Mouse (Mus musculus) left cerebral cortex, adult 18-20 months (tissue): Measurements from ENCODE around the gene Dennd5b. TPM values are rescaled to one million over a fixed set of nuclear protein-coding genes. Genes with fewer than 3 reads are reported as not detected.

Experiments used
- DNase-seq, 2 experiments: peaks; one replicate each; pipeline ENCODE4 v3.0.0; 2021 to 2022; ENCODE audit warnings: low spot score in 2 of 2, mixed read lengths in 1 of 2
- total RNA-seq, 2 experiments: library from RNA; stranded (reverse); gene quantifications; 2 replicates each; pipeline ENCODE4 v1.2.3; 2021

Dennd5b gene
- total RNA-seq, 2 experiments from 2014 or later, result 61.8 to 62.2 TPM

DNA sequence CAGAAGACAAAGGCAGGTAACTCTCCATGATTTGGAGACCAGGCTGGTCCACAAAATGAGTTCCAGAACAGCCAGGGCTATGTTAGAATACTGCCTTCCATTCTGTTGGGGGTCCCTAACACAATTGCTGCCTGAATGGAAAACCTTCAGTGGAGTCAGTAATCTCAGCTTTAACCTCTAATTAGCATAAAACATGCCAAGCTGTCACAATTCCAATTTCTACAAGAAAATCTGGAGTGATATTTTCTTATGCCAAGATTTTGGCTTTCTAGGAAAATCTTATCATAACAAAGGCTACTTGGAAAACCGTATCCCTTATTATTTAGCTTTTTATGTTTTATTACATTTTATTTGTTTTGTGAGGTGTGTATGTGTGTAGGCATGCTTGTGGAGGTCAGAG is 2.0 kb upstream of the Dennd5b start:
- DNase-seq, result no peak

- no peak for DNase-seq
Observed at GRCm38 (mm10) chr6:149101943-149102243, 413 bp upstream of the Dennd5b start.

DNA sequence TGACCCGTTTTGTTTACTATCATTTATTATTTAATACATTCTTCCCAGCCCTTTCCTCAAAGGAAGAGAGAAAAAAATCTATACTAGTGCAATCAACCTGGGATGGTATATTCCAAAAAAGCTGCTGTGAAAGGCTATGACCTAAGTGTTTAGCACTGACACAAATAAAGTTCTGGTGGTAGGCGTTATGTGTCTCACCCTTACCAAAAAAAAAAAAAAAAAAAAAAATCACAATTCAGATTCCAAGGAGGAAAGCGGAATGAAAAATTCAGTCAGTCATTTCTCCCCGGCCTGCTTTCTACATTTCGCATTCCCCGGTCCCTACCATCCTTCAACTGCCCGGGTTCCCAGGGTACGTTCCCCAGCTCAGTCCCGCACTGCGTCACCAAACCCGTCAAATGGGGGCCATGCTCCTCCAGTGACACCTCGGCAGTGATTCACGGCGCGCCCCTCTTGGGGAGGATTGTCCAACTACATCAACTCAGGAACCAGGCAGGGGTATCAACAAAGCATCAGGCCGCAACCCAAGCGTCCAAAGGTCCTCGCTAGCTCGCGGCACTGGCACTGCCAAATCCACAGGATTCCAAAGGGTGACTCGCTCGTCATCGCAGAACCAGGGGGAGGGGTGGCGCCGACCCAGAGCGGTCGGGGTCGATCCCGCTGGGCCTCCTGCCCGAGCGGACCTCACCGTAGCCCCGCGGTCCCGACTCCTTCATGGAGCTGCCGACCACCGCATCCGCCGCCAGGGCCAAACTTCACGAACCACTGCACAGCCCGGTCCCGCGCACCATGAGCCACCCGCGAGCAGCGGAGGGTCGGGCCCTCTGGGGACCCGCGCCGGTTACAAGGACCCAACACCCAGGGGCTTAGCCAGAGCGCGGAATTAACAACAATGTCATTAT is 1.1 kb downstream of the Dennd5b start:
- DNase-seq, result peak; percentile 65 to 71

- DNase-seq, result no peak
Observed at GRCm38 (mm10) chr6:149098993-149099392, 2.5 kb downstream of the Dennd5b start.

GRCm38 (mm10) chr6:149097276-149097675 is 4.2 kb downstream of the Dennd5b start:
- DNase-seq, result no peak

DNA sequence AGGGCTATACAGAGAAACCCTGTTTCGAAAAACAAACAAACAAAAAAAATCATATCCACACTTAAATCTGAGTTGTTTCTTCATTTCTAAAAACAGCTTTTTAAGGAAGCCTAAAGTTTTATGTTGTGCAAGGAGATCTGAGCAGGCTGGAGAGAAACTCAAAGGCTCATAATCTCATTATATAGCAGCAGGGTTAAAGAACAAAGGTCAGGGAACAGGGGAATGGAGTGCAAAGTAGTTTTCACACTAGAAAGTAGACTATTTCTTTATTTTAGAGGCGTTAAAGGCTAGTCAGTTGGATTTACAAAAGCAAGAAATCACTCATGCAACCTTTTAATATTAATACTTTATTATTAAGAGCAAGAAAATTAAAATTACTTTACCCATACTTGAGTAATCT is 5.2 kb downstream of the Dennd5b start:
- DNase-seq, result no peak

GRCm38 (mm10) chr6:149095389-149095788 is 6.1 kb downstream of the Dennd5b start:
- DNase-seq, result no peak

DNA sequence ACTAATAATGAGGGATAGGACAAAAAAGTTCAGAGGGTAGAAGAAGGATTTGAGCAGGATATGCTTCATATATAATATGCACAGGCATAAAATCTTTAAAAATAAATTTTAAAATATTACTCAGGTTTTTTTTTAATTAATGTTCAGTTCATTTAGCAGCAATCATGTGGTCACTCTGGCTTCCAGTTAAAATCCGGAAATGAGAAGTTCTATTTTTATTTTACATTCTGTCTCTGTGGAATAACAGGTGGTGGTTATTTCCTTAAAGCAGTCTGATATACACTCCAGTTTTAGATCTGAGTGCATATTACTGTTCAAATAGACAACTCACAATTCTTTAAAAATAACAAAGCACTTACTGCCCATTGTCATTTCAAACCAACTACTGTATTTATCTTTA is 6.9 kb downstream of the Dennd5b start:
- DNase-seq, result no peak

GRCm38 (mm10) chr6:149093465-149093864 is 8.0 kb downstream of the Dennd5b start:
- no peak for DNase-seq

DNA sequence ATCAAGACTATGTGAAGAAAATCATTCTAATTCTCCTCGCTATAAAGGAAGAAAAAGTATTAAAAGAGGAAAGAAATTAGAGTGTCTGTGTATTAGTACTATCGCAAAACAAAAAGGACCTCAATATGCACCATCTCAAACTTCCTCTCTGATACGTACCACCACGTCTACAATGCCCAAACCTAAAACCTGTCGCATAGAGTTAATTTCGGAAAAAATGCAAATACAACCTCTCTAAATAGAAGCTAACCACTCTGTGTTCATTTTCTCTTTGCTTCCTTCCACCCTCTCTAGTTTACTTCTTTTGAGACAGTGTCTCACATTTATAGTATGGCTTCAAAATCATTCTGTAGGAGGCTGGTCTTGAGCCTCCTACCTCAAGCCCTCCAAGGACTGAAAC is 9.1 kb downstream of the Dennd5b start:
- DNase-seq, result no peak

- no peak for DNase-seq
Observed at GRCm38 (mm10) chr6:149077136-149077808, 24.2 kb downstream of the Dennd5b start.

- DNase-seq, result no peak
Observed at GRCm38 (mm10) chr6:149073854-149074253, 27.6 kb downstream of the Dennd5b start.

DNA sequence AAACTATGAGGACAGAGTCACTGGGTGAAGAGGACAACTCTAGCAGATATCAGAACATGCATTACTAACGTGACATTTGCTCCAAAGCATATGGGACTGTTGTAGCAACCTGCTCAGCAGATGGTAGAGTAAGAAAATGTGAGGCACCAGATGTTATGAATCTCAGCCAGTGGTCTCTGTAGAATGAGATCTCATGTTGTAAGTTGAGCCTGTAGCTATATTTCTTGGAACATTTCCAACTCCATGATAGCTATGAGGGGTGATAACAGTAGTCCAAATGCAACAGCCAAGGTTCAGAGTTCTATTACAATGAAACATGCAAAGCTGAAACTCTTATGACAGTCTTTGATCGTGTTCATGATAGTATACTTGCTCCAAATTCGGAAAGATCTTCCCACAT is 28.6 kb downstream of the Dennd5b start:
- no peak for DNase-seq

GRCm38 (mm10) chr6:149070592-149071124 is 30.8 kb downstream of the Dennd5b start:
- no peak for DNase-seq

GRCm38 (mm10) chr6:149063382-149063781 is 38.1 kb downstream of the Dennd5b start:
- no peak for DNase-seq

- DNase-seq, result peak; percentile 38 to 50
Observed at GRCm38 (mm10) chr6:149060670-149061387, 40.7 kb downstream of the Dennd5b start.

GRCm38 (mm10) chr6:149057947-149058391 is 43.5 kb downstream of the Dennd5b start:
- no peak for DNase-seq

DNA sequence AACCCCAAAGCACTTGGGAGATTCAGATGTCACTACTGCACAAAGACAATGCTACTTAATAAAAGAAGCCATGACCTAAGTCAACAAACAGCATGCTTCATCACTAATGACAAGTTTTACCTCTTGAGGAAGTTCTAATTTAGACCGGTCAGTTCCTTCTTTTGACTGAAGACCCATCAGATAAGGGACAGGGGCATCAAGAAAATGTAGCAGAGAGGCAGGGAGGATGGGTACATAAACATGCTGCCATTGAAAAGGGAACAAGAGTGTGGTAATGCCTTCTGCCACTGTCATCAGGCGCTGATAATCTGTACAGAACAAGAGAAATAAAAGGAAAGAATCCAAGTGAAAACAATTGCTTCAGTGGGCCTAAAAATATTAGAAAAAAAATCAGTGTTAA is 46.7 kb downstream of the Dennd5b start:
- DNase-seq, result no peak

- no peak for DNase-seq
Observed at GRCm38 (mm10) chr6:149050978-149051723, 50.3 kb downstream of the Dennd5b start.

GRCm38 (mm10) chr6:149040099-149040498 is 61.4 kb downstream of the Dennd5b start:
- DNase-seq, result no peak

- no peak for DNase-seq
Observed at GRCm38 (mm10) chr6:149032198-149032597, 69.3 kb downstream of the Dennd5b start.
